ENCODE assay signal across 1 mouse cellular context in genomic region chr13:23913791-23914306, GRCm38 (mm10).
TF ChIP-seq lines count a peak whose summit lies in the region.

No protein-coding gene starts in this region.

TF ChIP-seq in MEL, 35 proteins besides CTCF, POLR2A, EP300 and RAD21 (continued from another document):
- TF ChIP-seq TBP (IDR thresholded peaks at IDR 0.05; ENCODE audit: low read depth, low read length) (peak; percentile 67; the same call in 1 of the 2 replicates), NELFE (IDR thresholded peaks at IDR 0.05; ENCODE audit: low read depth, low read length) (no peak), ZMIZ1 (IDR thresholded peaks at IDR 0.05; ENCODE audit: low read depth, low read length) (no peak; the same call in 1 of the 2 replicates), MYB (IDR thresholded peaks at IDR 0.05; ENCODE audit: low read depth, low read length) (peak; percentile 85), ELF1 (IDR thresholded peaks at IDR 0.05; ENCODE audit: low read depth, low read length) (no peak), SIN3A (IDR thresholded peaks at IDR 0.05; ENCODE audit: low read length) (peak; percentile 94), ETS1 (IDR thresholded peaks at IDR 0.05; ENCODE audit: low read depth, low read length) (peak; percentile 98), USF1 (IDR thresholded peaks at IDR 0.05; ENCODE audit: low read depth, low read length) (no peak; the same call in 1 of the 2 replicates), MYC (IDR thresholded peaks at IDR 0.05; ENCODE audit: low read depth, low read length) (peak; percentile 97), KAT2A (conservative IDR thresholded peaks at IDR 0.05; ENCODE audit: low read depth, low read length) (no peak), ZKSCAN1 (IDR thresholded peaks at IDR 0.05; ENCODE audit: low read depth, low read length) (no peak), HCFC1 (IDR thresholded peaks at IDR 0.05; ENCODE audit: low read depth, low read length) (no peak; the same call in none of the 2 replicates), BHLHE40 (IDR thresholded peaks at IDR 0.05; ENCODE audit: borderline replicate concordance, low read depth, low read length) (peak; percentile 90), MAZ (IDR thresholded peaks at IDR 0.05; ENCODE audit: low read depth, low read length) (0 out of 2 replicates have a peak, but pooled peaks have one; percentile 58), TCF12 (IDR thresholded peaks at IDR 0.05; ENCODE audit: low read depth, low read length) (peak; percentile 91), GABPA (IDR thresholded peaks at IDR 0.05; ENCODE audit: low read depth, low read length) (no peak), UBTF (IDR thresholded peaks at IDR 0.05; ENCODE audit: borderline replicate concordance, insufficient read depth, low read depth, low read length) (no peak), CHD2 (IDR thresholded peaks at IDR 0.05; ENCODE audit: low read length) (no peak), MAFK (IDR thresholded peaks at IDR 0.05; ENCODE audit: borderline replicate concordance, low read depth, low read length) (no peak)
